Mouse (Mus musculus) macrophage (primary cell): ENCODE results near the gene Prrc2b. TPM values are rescaled to one million over a fixed set of nuclear protein-coding genes. Genes with fewer than 3 reads are reported as not detected.

Experiments
- H3K27ac ChIP-seq: fragments of 350-480 bp; formaldehyde crosslinking; 2 replicates; pipeline ENCODE4 v1.9.0; 2021
- H3K36me3 ChIP-seq: fragments of 350-480 bp; formaldehyde crosslinking; 2 replicates; pipeline ENCODE4 v1.9.0; 2021; ENCODE audit errors: inconsistent target
- H3K4me3 ChIP-seq: fragments of 350-480 bp; formaldehyde crosslinking; 2 replicates; pipeline ENCODE4 v1.9.0; 2021; ENCODE audit errors: inconsistent target
- H3K79me2 ChIP-seq: fragments of 350-480 bp; formaldehyde crosslinking; 2 replicates; pipeline ENCODE4 v1.9.0; 2021; ENCODE audit errors: inconsistent target
- WGBS: methylation state at CpG from one replicate; pipeline ENCODE4 v1.1.7; 2026; ENCODE audit warnings: inconsistent platforms; ENCODE audit not compliant: missing documents; 5-methylcytosine and 5-hydroxymethylcytosine counted together
- polyA plus RNA-seq: library from polyadenylated mRNA; stranded (reverse); fragments of 250-400 nt; gene quantifications from 3 replicates; pipeline ENCODE4 v1.2.4, GENCODE M21; 2018; ENCODE audit warnings: inconsistent platforms

Prrc2b gene
- polyA plus RNA-seq, 1 experiment from 2014 or later: 29.1 TPM

DNA sequence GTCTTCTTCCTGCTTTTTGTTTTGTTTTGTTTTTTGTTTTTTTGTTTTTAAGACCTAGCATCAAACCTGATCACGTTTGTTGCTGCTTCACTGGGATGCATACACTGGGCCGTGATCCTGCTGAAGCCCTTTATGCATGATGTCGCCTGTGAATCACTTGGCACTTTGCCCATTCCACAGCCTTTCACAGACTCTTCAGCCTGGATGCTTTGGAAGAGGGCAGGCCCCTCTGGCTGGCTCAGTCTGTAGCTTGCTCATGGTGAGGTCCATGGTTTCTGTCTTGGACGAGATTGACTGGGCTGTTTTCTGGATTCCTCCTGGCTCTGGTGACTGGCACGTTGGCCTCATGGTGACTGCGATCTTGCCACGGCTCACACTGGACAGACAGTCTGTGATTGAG lies 50.6 kb downstream of the Prrc2b start:
- Histone ChIP-seq H3K27ac (no peak overlapping the region), H3K36me3 (peaks cover 98% of the 10 kb centered on the region), H3K79me2 (no peaks in the 10 kb centered on the region), H3K4me3 (no peak overlapping the region)
- 95% methylated on average over 7 of the region's 7 CpGs for WGBS

- Histone ChIP-seq H3K27ac (no peak overlapping the region), H3K79me2 (no peaks in the 10 kb centered on the region), H3K4me3 (no peak overlapping the region), H3K36me3 (peaks cover 93% of the 10 kb centered on the region)
- WGBS: 94% methylated on average over 13 of the region's 13 CpGs
Observed at GRCm38 (mm10) chr2:32203853-32204252, 53.0 kb downstream of the Prrc2b start.

DNA sequence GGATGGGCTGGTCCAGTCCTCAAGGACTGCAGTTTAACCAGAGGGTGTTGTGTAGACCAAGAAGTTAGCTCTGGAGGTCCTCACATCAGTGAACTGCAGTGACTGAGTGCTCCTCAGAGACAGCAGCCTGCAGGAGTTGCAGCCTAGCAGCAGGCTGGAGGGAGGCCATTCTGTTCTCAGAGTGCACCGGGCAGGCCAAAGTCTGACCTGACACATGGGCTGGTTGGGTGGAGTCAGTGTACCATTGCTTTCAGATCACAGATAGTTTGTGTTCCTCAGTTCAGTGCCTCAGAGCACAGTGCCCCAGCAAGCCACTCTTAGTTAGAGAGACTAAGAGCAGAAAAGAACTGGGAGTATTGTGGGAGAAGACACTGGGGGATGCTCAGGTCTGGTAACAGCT lies 56.8 kb downstream of the Prrc2b start:
- 91% methylated on average over 1 of the region's 1 CpGs for WGBS
- Histone ChIP-seq H3K27ac (no peak overlapping the region), H3K36me3 (peaks cover 91% of the 10 kb centered on the region), H3K4me3 (no peak overlapping the region), H3K79me2 (no peaks in the 10 kb centered on the region)

- WGBS: 92% methylated on average over 8 of the region's 8 CpGs
- Histone ChIP-seq H3K4me3 (no peak overlapping the region), H3K36me3 (peaks cover 86% of the 10 kb centered on the region), H3K79me2 (no peaks in the 10 kb centered on the region), H3K27ac (no peak overlapping the region)
Observed at GRCm38 (mm10) chr2:32211689-32212088, 60.8 kb downstream of the Prrc2b start.

GRCm38 (mm10) chr2:32213000-32213399 lies 62.1 kb downstream of the Prrc2b start:
- no peak overlapping the region for H3K4me3 ChIP-seq
- WGBS: 97% methylated on average over 10 of the region's 10 CpGs
- peaks cover 90% of the 10 kb centered on the region for H3K36me3 ChIP-seq

DNA sequence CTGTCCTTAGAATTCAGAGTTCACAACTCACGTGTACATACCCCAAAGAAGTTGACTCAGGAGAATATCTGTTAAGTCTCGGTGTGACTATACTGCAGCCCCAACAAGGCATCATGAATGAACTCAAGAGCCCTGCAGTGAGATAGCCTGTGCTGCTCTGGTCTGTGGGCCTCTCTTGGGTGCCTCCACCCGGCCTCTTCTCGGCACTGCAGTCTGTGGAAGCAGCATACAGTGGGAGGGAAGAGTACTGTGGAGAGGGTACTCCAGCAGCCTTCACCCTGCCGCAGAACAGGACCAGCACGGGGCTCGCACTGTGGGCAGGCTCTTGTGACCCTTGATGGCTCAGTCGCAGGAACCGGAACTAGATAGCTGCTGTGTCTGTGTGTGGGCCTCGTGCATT lies 64.7 kb downstream of the Prrc2b start:
- WGBS: 98% methylated on average over 10 of the region's 10 CpGs
- H3K79me2 ChIP-seq: no peaks in the 10 kb centered on the region

More at GRCm38 (mm10) chr2:32213000-32213399, 62.1 kb downstream of the Prrc2b start:
- Histone ChIP-seq H3K79me2 (no peaks in the 10 kb centered on the region), H3K27ac (no peak overlapping the region)

DNA sequence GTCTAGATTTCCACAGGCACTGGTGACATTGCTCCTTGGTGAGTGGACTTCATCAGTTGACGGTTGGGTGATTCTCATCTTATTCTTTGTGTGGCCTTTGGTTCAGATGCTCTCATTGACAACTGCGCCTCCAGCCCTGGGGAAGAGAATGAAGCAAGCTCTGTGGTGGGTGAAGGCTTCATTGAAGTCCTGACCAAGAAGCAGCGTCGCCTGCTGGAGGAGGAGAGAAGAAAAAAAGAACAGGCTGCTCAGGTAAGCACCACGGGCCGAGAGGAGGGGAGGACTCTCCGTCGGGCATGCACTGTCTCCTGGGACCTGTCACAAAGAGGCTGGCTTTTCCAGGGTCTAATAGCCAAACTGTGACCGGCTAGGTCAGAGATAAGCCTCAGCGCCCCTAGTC lies 65.6 kb downstream of the Prrc2b start:
- Histone ChIP-seq H3K27ac (no peak overlapping the region), H3K4me3 (no peak overlapping the region), H3K79me2 (no peaks in the 10 kb centered on the region), H3K36me3 (peaks cover 93% of the 10 kb centered on the region)
- WGBS: 93% methylated on average over 8 of the region's 10 CpGs

More for the DNA sequence above, 64.7 kb downstream of the Prrc2b start:
- H3K4me3 ChIP-seq: no peak overlapping the region
- H3K36me3 ChIP-seq: peaks cover 93% of the 10 kb centered on the region
- H3K27ac ChIP-seq: no peak overlapping the region

- H3K36me3 ChIP-seq: peaks cover 93% of the 10 kb centered on the region
- no peaks in the 10 kb centered on the region for H3K79me2 ChIP-seq
- 93% methylated on average over 8 of the region's 8 CpGs for WGBS
- no peak overlapping the region for H3K4me3 ChIP-seq
- H3K27ac ChIP-seq: no peak overlapping the region
Observed at GRCm38 (mm10) chr2:32217656-32218055, 66.8 kb downstream of the Prrc2b start.

DNA sequence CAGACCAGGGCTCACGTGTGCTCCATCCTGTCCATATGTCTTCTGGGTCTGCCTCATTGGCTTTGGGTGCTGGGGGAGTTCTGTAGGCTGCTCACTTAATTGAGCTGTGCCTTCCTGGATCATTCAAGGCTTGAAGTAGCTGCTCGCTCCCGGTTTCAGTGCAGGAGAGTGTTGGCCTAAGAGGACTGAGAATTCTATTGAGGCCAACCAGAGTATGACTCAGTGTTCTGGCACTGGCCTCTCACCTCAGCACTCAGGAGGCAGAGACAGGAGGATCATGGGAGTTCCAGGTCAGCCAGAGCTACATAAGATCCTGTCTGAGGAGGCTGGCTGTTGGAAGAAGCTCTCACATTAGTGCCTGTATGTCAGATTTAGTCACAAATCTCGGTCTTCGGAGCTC lies 67.2 kb downstream of the Prrc2b start:
- WGBS: 91% methylated on average over 5 of the region's 5 CpGs
- Histone ChIP-seq H3K36me3 (peaks cover 93% of the 10 kb centered on the region), H3K27ac (no peak overlapping the region), H3K4me3 (no peak overlapping the region), H3K79me2 (no peaks in the 10 kb centered on the region)

GRCm38 (mm10) chr2:32218541-32219334 lies 67.9 kb downstream of the Prrc2b start:
- H3K4me3 ChIP-seq: no peak overlapping the region
- WGBS: 95% methylated on average over 11 of the region's 11 CpGs
- no peaks in the 10 kb centered on the region for H3K79me2 ChIP-seq
- peaks cover 96% of the 10 kb centered on the region for H3K36me3 ChIP-seq
- H3K27ac ChIP-seq: no peak overlapping the region

DNA sequence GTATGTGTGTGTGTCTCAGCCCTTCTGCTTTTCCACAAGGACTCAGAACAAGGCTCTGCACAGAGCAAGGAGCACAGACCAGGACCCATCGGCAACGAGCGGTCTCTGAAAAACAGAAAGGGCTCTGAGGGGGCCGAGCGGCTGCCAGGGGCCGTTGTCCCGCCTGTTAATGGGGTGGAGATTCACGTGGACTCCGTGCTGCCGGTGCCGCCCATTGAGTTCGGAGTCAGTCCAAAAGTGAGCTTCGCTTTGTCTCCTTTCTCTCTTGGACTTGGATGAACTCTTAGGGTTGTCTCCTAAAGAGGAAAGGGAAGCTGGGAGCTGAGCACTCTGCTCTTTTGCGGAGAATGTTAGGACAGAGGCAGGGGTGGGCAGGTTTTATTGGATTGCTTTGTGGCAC lies 68.6 kb downstream of the Prrc2b start:
- WGBS: 97% methylated on average over 13 of the region's 14 CpGs
- H3K4me3 ChIP-seq: no peak overlapping the region
- H3K79me2 ChIP-seq: no peaks in the 10 kb centered on the region
- H3K27ac ChIP-seq: no peak overlapping the region
- H3K36me3 ChIP-seq: peaks cover 98% of the 10 kb centered on the region

DNA sequence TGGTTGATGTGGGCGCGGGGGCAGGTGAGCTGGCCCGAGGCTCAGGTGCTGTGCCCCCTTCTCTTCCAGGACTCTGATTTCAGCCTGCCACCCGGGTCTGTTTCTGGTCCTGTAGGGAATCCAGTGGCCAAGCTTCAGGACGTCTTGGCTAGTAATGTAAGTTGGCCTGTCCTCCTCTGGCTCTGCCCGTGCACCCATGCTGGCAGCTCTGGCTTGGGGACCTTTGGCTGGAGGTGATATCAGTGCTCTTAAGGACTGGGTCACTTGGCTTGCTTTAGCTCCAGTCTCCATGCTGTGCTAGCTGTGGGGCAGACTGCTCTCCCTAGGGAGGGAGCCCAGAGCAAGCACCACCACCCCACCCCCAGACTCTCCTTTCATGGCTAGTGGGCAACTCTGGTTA lies 69.1 kb downstream of the Prrc2b start:
- Histone ChIP-seq H3K79me2 (no peaks in the 10 kb centered on the region), H3K36me3 (peaks cover 100% of the 10 kb centered on the region), H3K27ac (no peak overlapping the region), H3K4me3 (no peak overlapping the region)
- 92% methylated on average over 6 of the region's 6 CpGs for whole genome bisulfite sequencing

DNA sequence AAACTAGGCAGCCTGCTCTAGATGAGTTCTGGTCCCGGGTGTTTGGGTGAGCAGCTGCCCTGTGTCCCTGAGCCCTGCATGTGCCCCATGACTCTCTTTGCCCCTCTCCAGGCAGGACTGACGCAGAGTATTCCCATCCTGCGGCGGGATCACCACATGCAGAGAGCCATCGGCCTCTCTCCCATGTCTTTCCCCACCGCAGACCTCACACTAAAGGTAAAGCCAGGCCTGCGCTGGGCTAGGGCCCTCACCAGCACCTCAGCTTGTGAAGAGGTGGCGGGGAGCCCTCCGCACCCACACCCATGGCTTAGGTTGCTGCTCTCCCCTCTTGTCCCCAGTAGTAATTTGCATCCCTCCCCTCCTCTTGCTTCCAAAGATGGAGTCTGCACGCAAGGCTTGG lies 70.1 kb downstream of the Prrc2b start:
- Histone ChIP-seq H3K36me3 (peaks cover 99% of the 10 kb centered on the region), H3K79me2 (no peaks in the 10 kb centered on the region), H3K27ac (no peak overlapping the region), H3K4me3 (no peak overlapping the region)
- WGBS: 92% methylated on average over 10 of the region's 10 CpGs

DNA sequence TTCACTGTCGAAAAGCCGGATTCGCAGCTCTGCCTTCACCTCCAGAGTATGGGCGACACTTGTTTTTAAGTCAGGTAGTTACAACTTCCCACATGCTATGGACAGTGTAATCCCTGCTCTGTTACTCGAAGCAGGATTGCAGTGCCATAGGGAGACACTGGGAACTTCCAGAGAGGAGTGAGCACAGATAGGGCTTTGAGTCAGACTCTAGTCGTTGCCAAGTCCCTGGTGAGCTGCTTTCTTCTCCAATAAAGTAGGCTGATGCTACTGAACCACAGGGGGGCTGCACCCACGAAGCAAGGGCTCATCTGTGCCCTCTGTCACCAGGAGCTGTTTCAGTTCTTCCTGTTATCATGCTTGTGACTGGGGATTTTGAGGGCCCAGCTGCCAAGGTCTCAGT lies 70.7 kb downstream of the Prrc2b start:
- Histone ChIP-seq H3K4me3 (no peak overlapping the region), H3K79me2 (no peaks in the 10 kb centered on the region), H3K27ac (no peak overlapping the region), H3K36me3 (peaks cover 99% of the 10 kb centered on the region)
- WGBS: 94% methylated on average over 7 of the region's 7 CpGs

DNA sequence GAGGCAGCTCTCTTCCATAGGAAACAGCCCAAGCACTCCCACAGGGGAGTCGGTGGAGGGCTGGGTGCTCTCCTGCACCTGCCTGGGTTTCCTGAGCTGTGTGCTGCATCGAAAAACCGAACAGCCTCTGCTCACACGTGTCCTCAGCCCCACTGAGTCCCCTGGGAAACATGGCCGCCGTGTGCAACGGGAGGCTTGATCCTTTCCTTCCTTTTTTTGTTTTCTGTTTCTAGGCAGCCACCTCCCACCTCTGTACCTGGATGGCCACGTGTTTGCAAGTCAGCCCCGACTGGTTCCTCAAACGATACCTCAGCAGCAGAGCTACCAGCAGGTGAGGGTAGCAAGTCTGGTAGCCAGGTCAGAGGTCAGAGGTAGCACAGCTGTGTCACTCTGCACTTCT lies 71.2 kb downstream of the Prrc2b start:
- WGBS: 80% methylated on average over 10 of the region's 10 CpGs
- Histone ChIP-seq H3K36me3 (peaks cover 99% of the 10 kb centered on the region), H3K4me3 (no peak overlapping the region), H3K79me2 (no peaks in the 10 kb centered on the region), H3K27ac (no peak overlapping the region)

DNA sequence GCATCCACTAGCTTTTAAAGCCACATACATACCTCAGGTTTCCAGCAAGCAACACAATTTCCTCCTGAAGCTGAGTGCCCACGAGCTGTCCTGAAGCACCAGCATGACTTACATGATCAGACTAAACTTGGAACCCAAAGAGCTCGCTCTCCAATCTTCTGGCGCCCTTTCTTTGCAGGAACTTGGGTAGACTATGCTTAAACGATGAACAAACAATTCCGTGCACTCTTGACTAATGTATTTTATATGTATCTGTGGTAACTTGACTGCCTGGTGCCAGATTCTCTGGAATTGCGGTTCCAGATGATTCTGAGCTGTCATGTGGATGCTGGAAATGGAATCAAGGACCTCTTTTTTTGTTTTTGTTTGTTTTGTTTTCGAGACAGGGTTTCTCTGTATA lies 84.6 kb downstream of the Prrc2b start:
- peaks cover 14% of the 10 kb centered on the region for H3K36me3 ChIP-seq
- peak overlapping the region; percentile 56; the same call in 1 of the 2 replicates for H3K27ac ChIP-seq
- peak overlapping the region; percentile 71 for H3K4me3 ChIP-seq
- WGBS: 29% methylated on average over 7 of the region's 7 CpGs
- H3K79me2 ChIP-seq: no peaks in the 10 kb centered on the region; the same call in 1 of the 2 replicates
